Mouse (Mus musculus): ENCODE measurements around the gene Cd84.

- TF ChIP-seq POLR2A (IDR thresholded peaks at IDR 0.05; ENCODE audit: low read depth, low read length) (no peak), RAD21 (IDR thresholded peaks at IDR 0.05; ENCODE audit: low read depth, low read length) (no peak), HCFC1 (IDR thresholded peaks at IDR 0.05; ENCODE audit: low read depth, low read length) (no peak), CTCF (conservative IDR thresholded peaks at IDR 0.05 in 1 of 2, IDR thresholded peaks at IDR 0.05 in 1 of 2; ENCODE audit: low read depth in 2 of 2, low read length in 2 of 2) (no peak), MAFK (IDR thresholded peaks at IDR 0.05; ENCODE audit: insufficient replicate concordance, low read length) (no peak), CHD2 (IDR thresholded peaks at IDR 0.05; ENCODE audit: low read length) (no peak), SIN3A (IDR thresholded peaks at IDR 0.05; ENCODE audit: low read length) (0 out of 2 replicates have a peak, but pooled peaks have one; percentile 1), MAX (IDR thresholded peaks at IDR 0.05; ENCODE audit: low read length) (no peak), ZKSCAN1 (IDR thresholded peaks at IDR 0.05; ENCODE audit: borderline replicate concordance, low read depth, low read length) (no peak), ZC3H11A (IDR thresholded peaks at IDR 0.05; ENCODE audit: low read depth, low read length) (no peak), EP300 (IDR thresholded peaks at IDR 0.05; ENCODE audit: low read length) (no peak), NRF1 (IDR thresholded peaks at IDR 0.05; ENCODE audit: low read depth, low read length) (no peak), ZNF384 (IDR thresholded peaks at IDR 0.05; ENCODE audit: low read depth, low read length) (peak; percentile 74)
Observed at GRCm38 (mm10) chr1:171918136-171918920, 78.8 kb downstream of the Cd84 start.
